Mouse (Mus musculus): ENCODE data around the gene Ugt1a9.

- no peak for TF ChIP-seq CTCF (IDR thresholded peaks at IDR 0.05; ENCODE audit: borderline replicate concordance, control insufficient read depth, extremely low read depth, insufficient read depth, low read length, poor library complexity)
- TF ChIP-seq POLR2A (IDR thresholded peaks at IDR 0.05; ENCODE audit: control insufficient read depth, extremely low read depth, insufficient read depth, low read length, poor library complexity) = no peak
Observed at GRCm38 (mm10) chr1:88219054-88219453, 148.5 kb downstream of the Ugt1a9 start.

Data from thymus, adult 2 months (tissue).